Mouse (Mus musculus) spleen, adult 2 months (tissue): ENCODE results near the gene Dhx16. TPM values are rescaled to one million over a fixed set of nuclear protein-coding genes. Genes with fewer than 3 reads are reported as not detected.

ENCODE experiments used
- DNase-seq, 2 experiments: peaks; one replicate each; pipeline versions ENCODE4 v3.0.0 to v3.0.0-alpha.2; 2012 to 2021; ENCODE audit warnings: low spot score in 2 of 2, low read depth in 1 of 2
- H3K27ac ChIP-seq: fragments of 200-500 bp; 2 replicates; pipeline ENCODE4 v1.5.1; 2012; ENCODE audit warnings: low read length, inconsistent platforms; ENCODE audit not compliant: insufficient read depth
- H3K27me3 ChIP-seq: fragments of 200-500 bp; 2 replicates; pipeline ENCODE4 v1.6.1; 2012; ENCODE audit warnings: mild to moderate bottlenecking, moderate library complexity, low read length, inconsistent platforms; ENCODE audit not compliant: control insufficient read depth, insufficient read depth
- H3K36me3 ChIP-seq: fragments of 200-500 bp; 2 replicates; pipeline ENCODE4 v1.6.1; 2012; ENCODE audit warnings: mild to moderate bottlenecking, low read length, inconsistent platforms; ENCODE audit not compliant: control insufficient read depth, insufficient read depth
- H3K4me1 ChIP-seq: fragments of 200-500 bp; 2 replicates; pipeline ENCODE4 v1.6.1; 2011; ENCODE audit warnings: inconsistent platforms; ENCODE audit not compliant: control insufficient read depth, insufficient read depth, insufficient read length
- H3K4me3 ChIP-seq: fragments of 200-500 bp; 2 replicates; pipeline ENCODE4 v1.5.1; 2011; ENCODE audit warnings: mild to moderate bottlenecking, inconsistent platforms; ENCODE audit not compliant: insufficient read depth, insufficient read length; ENCODE audit errors: extremely low read depth
- CTCF ChIP-seq: fragments of 200-500 bp; IDR thresholded peaks from 2 replicates; pipeline ENCODE4 v1.5.1; 2011; ENCODE audit warnings: mild to moderate bottlenecking, inconsistent platforms; ENCODE audit not compliant: insufficient read depth, insufficient read length, insufficient replicate concordance; ENCODE audit errors: extremely low read depth
- POLR2A ChIP-seq: fragments of 200-500 bp; IDR thresholded peaks from 2 replicates; pipeline ENCODE4 v1.6.1; 2011; ENCODE audit warnings: low read depth, low read length, inconsistent platforms
- WGBS: fragments of 180-500 bp; shearing (Covaris S2); methylation state at CpG from one replicate; pipeline ENCODE4 v1.1.7; 2018; 5-methylcytosine and 5-hydroxymethylcytosine counted together
- polyA plus RNA-seq: library from polyadenylated mRNA; depleted of rRNA; stranded (reverse); fragments of >200 nt; gene quantifications from 2 replicates; pipeline ENCODE4 v1.2.3, GENCODE M21; 2012

The Dhx16 gene
- polyA plus RNA-seq, 1 experiment, result 79.1 TPM

- Histone ChIP-seq H3K36me3 (peaks cover 31% of the 10 kb centered on the region), H3K27ac (no peak overlapping the region), H3K27me3 (no peaks in the 10 kb centered on the region), H3K4me3 (peak overlapping the region; percentile 8; the same call in 1 of the 2 replicates), H3K4me1 (peaks cover 13% of the 10 kb centered on the region; the same call in 1 of the 2 replicates)
- DNase-seq, result peak in 1 of 2 experiments; percentile 83
- WGBS, result 39% methylated on average over 20 of the region's 21 CpGs
- TF ChIP-seq CTCF (peak; percentile 98), POLR2A (no peak)
These were observed 5.7 kb upstream of the Dhx16 start for GRCm38 (mm10) chr17:35873774-35874519.

GRCm38 (mm10) chr17:35874721-35875120 lies 4.9 kb upstream of the Dhx16 start:
- TF ChIP-seq POLR2A, result no peak
- TF ChIP-seq CTCF, result no peak
- 85% methylated on average over 6 of the region's 6 CpGs for WGBS
- no peak for DNase-seq
- Histone ChIP-seq H3K4me3 (no peak overlapping the region), H3K4me1 (peaks cover 13% of the 10 kb centered on the region; the same call in 1 of the 2 replicates), H3K27me3 (no peaks in the 10 kb centered on the region), H3K27ac (no peak overlapping the region), H3K36me3 (peaks cover 31% of the 10 kb centered on the region)

DNA sequence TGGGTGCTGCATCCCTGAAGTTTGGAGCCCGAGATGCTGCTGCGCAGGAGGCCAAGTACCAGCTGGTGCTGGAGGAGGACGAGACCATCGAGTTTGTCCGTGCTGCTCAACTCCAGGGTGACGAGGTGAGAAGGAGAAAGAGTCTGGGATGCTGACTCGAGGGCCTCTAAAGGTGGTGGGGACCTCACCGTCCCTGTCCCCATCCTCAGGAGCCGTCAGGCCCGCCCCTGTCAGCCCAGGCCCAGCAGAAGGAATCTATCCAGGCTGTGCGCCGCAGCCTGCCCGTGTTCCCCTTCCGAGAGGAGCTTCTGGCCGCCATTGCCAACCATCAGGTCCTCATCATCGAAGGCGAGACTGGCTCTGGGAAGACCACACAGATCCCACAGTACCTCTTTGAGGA lies 3.3 kb downstream of the Dhx16 start:
- Histone ChIP-seq H3K27ac (no peak overlapping the region), H3K4me3 (no peak overlapping the region), H3K36me3 (peaks cover 43% of the 10 kb centered on the region), H3K4me1 (peaks cover 3% of the 10 kb centered on the region; the same call in 1 of the 2 replicates), H3K27me3 (no peaks in the 10 kb centered on the region)
- no peak for DNase-seq
- WGBS, result 96% methylated on average over 17 of the region's 17 CpGs
- TF ChIP-seq CTCF (no peak), POLR2A (no peak)

DNA sequence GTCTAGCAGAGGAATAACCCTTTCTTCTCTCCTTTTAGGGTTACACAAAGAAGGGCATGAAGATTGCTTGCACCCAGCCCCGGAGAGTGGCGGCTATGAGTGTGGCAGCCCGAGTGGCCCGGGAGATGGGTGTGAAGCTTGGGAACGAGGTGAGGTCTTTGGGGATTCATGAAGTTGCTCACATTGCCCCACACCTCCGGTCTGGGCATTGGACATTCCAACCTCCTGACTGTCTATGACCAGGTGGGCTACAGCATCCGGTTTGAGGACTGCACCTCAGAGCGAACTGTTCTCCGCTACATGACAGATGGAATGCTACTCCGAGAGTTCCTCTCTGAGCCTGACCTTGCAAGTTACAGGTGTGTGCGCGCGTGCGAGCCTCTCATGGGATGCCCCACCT lies 4.2 kb downstream of the Dhx16 start:
- WGBS, result 95% methylated on average over 14 of the region's 14 CpGs
- Histone ChIP-seq H3K4me3 (no peak overlapping the region), H3K27me3 (no peaks in the 10 kb centered on the region), H3K36me3 (peaks cover 52% of the 10 kb centered on the region), H3K27ac (no peak overlapping the region), H3K4me1 (peaks cover 3% of the 10 kb centered on the region; the same call in 1 of the 2 replicates)
- DNase-seq, result no peak
- TF ChIP-seq POLR2A, result no peak
- TF ChIP-seq CTCF, result no peak

DNA sequence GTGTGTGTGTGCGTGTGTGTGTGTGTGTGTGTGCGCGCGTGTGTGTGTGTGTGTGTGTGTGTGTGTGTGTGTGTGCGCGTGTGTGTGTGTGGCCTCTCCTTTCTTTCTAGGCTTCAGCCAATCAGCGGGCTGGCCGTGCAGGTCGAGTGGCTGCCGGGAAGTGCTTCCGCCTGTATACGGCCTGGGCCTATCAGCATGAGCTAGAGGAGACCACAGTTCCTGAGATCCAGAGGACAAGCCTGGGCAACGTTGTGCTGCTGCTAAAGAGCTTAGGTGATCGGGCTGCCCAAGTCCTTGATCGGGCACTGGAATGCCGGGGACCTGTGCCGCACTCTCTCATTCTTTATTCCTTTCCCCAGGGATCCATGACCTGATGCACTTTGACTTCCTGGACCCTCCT lies 8.1 kb downstream of the Dhx16 start:
- H3K4me1 ChIP-seq, result no peaks in the 10 kb centered on the region
- H3K27me3 ChIP-seq, result no peaks in the 10 kb centered on the region
- no peak for TF ChIP-seq POLR2A
- TF ChIP-seq CTCF, result no peak
- no peak overlapping the region for H3K27ac ChIP-seq
- WGBS, result 88% methylated on average over 11 of the region's 17 CpGs
- DNase-seq, result no peak
- peaks cover 72% of the 10 kb centered on the region for H3K36me3 ChIP-seq
- H3K4me3 ChIP-seq, result no peak overlapping the region

DNA sequence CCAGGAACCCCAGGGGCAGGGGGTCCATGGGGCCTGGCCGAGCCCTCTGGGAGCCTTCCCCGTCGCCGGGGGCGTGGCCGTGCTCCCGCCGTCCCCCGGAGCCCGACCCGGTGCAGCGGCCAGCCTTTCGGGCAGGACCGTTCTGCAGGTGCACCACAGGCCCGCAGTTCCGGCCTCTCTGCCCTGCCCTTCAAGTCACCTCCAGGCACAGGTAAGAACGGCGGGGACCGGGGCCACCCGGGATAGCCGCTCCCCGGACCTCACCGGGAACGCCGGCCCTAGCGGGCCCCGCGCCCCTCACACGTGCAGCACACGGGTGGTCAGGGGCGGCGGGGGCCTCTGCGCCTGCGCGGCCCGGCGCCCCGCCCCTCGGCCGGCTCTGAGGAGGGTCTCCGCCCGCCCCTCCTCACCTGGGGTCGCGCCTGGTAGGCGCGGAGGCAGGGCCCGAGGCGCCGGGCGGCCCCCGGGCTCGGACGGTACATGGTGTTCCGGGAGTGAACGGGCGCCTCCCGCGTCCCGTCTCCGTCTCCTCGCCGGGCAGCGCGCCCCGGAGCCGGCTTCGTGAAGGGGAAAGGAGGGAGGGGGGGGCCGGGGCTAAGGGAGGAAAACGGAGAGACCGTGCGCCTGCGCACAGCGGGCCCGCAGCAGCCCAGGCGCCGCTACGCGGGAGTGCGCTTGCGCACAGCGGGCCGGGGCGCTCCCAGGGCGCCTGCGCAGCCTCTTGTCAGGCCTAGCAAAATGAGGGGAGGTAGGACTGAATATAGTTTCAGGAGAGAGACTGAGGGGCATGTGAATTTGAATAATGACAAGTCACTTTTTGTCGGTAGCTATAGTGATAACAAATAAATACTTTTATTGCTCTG lies 17.4 kb downstream of the Dhx16 start, which contains the start of gene 2310061I04Rik:
Gene 2310061I04Rik (minus strand): TSS at position 651 of the 863 bp plus-strand sequence.
- TF ChIP-seq POLR2A (no peak), CTCF (no peak)
- no peaks in the 10 kb centered on the region for H3K27me3 ChIP-seq
- no peaks in the 10 kb centered on the region; the same call in 1 of the 2 replicates for H3K4me1 ChIP-seq
- peak; percentile 84 to 89 for DNase-seq
- H3K27ac ChIP-seq, result peak within 1 kb of the TSS; percentile 81
- WGBS, result under 1% methylated on average over 78 of the region's 86 CpGs
- H3K36me3 ChIP-seq, result peaks cover 8% of the 10 kb centered on the region
- peak within 1 kb of the TSS; percentile 88 for H3K4me3 ChIP-seq
